Mouse (Mus musculus) frontal cortex, postnatal 25 days (tissue): ENCODE measurements at regions not wholly inside any gene's neighbourhood (a gene's known extent, or its start where the extent isn't known, plus 50 kb on each side); places are given as distances from the start of the nearest gene placed in this dataset.
"Not testable (repeated sequence)": the region's sequence is repeated elsewhere in the genome, so short reads cannot be mapped to it uniquely, and the experiment has no call there.

Experiments
- DNase-seq, 2 experiments: peaks; one replicate each; pipeline ENCODE4 v3.0.0; 2022; ENCODE audit warnings: low spot score in 2 of 2

GRCm38 (mm10) chr13:111860931-111861330 is 52.1 kb upstream of the Map3k1 start:
- no peak for DNase-seq

- DNase-seq = no peak
These were observed 53.5 kb upstream of the Map3k1 start for GRCm38 (mm10) chr13:111862316-111862715.

GRCm38 (mm10) chr13:111865956-111866355 is 57.2 kb upstream of the Map3k1 start:
- no peak for DNase-seq

- no peak for DNase-seq
These were observed 58.5 kb upstream of the Map3k1 start for GRCm38 (mm10) chr13:111867261-111867660.

- DNase-seq = peak; percentile 7 to 10
These were observed 59.3 kb upstream of the Map3k1 start for GRCm38 (mm10) chr13:111867763-111868725.

- no peak for DNase-seq
These were observed 60.2 kb upstream of the Map3k1 start for GRCm38 (mm10) chr13:111868947-111869346.

- peak in 1 of 2 experiments; percentile 13 for DNase-seq
These were observed 61.1 kb upstream of the Map3k1 start for GRCm38 (mm10) chr13:111869771-111870437.

GRCm38 (mm10) chr13:111870505-111870904 is 61.7 kb upstream of the Map3k1 start:
- no peak for DNase-seq

GRCm38 (mm10) chr13:111871672-111872410 is 63.0 kb upstream of the Map3k1 start:
- no peak for DNase-seq

- DNase-seq = no peak
These were observed 65.5 kb upstream of the Map3k1 start for GRCm38 (mm10) chr13:111874330-111874729.

- no peak for DNase-seq
These were observed 67.6 kb upstream of the Map3k1 start for GRCm38 (mm10) chr13:111876404-111876803.

- no peak for DNase-seq
These were observed 68.1 kb upstream of the Map3k1 start for GRCm38 (mm10) chr13:111876847-111877246.

GRCm38 (mm10) chr13:111883768-111884566 is 75.2 kb upstream of the Map3k1 start:
- not testable (repeated sequence) for DNase-seq

- DNase-seq = no peak
These were observed 82.0 kb upstream of the Map3k1 start for GRCm38 (mm10) chr13:111890792-111891191.

- DNase-seq = no peak
These were observed 83.3 kb upstream of the Map3k1 start for GRCm38 (mm10) chr13:111892141-111892540.

GRCm38 (mm10) chr13:111893221-111893713 is 84.5 kb upstream of the Map3k1 start:
- DNase-seq = no peak

- DNase-seq = no peak
These were observed 86.1 kb upstream of the Map3k1 start for GRCm38 (mm10) chr13:111894804-111895478.

GRCm38 (mm10) chr13:111896279-111896678 is 87.5 kb upstream of the Map3k1 start:
- no peak for DNase-seq

- DNase-seq = no peak
These were observed 94.6 kb upstream of the Map3k1 start for GRCm38 (mm10) chr13:111903361-111903760.

- no peak for DNase-seq
These were observed 95.1 kb upstream of the Map3k1 start for GRCm38 (mm10) chr13:111903931-111904330.
